Mouse (Mus musculus): ENCODE measurements at regions not wholly inside any gene's neighbourhood (a gene's known extent, or its start where the extent isn't known, plus 50 kb on each side); places are given as distances from the start of the nearest gene placed in this dataset.

GRCm38 (mm10) chr3:120761223-120761622 is 410.3 kb downstream of the Rwdd3 start:
- no peak for DNase-seq (ENCODE audit: low spot score in 2 of 2)

DNA sequence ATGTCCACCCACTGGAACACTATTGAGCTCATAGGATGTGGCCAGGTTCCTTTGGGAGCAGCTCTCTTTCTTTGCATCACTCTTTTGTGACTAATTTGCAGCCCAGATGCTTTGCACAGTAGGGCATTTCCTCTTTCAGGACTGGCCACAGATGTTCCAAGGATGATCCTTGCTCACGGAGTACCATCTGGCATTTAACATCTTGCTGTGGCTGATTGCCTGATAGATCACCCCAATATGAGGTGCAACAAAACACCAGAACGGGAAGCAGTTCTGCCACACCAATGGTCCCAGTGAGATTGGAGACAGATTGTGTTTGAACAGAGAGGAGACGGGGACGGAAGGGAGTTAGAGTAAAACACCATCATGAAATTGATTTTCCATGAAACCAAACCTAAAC is 423.0 kb downstream of the Rwdd3 start:
- DNase-seq (ENCODE audit: low spot score in 2 of 2): no peak

DNA sequence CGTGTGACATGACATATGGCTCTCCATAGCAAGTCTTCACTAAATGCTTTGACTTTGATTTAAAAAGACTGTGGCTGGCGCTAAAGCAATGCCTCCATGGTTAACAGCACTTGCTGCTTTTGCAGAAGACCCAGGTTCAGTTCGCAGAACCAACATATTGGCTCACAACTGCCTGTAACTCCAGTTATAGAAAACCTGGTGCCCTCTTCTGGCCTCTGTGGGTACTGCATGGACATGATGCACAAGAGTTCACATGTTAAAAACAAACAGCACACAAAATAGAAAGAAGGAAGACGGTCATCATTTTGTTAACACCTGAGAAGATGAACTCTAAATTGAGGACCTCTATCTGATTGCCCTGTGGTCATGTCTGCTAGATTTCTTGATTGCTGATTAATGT is 423.8 kb downstream of the Rwdd3 start:
- no peak for DNase-seq (ENCODE audit: low spot score in 2 of 2)

DNA sequence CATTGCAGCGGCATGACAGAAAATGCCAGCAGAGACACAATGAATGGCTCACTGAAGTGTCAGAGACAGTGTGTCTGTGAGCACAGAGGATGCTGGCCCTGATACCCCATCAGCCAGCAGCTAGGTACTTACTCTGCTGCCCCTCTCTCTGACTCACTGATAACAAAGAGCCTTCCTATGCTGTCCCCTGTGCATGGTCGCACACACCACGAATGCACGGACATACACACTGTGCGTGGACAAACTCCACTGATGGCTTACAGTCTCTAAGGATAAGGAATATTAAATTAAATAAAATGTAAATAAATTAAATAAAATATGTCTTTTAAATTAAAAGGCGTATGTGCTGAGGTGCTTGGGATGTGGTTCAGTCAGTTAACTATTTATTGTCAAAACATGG is 438.2 kb downstream of the Rwdd3 start:
- no peak for DNase-seq (ENCODE audit: low spot score in 2 of 2)

DNA sequence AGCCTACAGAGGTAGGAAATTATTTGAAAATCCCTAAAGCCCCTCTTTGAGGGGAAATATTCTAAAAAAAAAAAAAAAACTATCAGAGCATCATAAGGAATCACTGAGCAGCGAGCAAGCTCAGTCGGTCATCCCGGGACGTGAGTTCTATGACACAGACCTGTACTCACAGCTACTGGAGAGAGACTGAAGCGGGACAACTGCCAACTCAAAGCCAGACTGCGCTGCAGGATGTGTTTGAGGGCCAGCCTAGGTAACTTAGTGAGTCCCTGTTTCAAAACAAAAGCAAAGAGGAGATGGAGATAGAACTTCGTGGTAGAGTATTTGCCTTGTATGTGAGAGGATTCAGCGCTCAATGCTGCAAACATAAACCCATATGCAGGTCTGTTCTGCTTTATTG is 439.1 kb downstream of the Rwdd3 start:
- no peak for DNase-seq (ENCODE audit: low spot score in 2 of 2)

DNA sequence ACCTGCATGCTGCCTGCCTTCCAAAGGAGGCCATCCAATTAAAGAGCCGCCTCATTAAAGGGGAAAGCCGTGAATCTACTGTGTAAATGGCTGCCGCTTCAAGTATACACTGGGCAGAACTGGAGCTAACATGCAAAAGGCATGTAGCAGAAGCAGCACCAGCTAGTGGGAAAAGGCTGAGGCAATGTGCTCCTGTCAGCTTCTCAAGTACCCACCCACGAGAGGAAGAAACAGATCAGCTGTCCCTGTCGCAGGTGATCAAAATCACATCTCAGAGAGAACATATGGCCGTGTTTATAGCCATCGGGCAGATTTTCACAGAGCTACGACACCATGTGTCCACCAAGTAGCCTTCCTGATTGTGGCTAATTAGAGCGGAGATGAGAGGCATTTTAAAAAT is 440.2 kb downstream of the Rwdd3 start:
- peak in 1 of 2 experiments; percentile 21 for DNase-seq (ENCODE audit: low spot score in 2 of 2)

DNA sequence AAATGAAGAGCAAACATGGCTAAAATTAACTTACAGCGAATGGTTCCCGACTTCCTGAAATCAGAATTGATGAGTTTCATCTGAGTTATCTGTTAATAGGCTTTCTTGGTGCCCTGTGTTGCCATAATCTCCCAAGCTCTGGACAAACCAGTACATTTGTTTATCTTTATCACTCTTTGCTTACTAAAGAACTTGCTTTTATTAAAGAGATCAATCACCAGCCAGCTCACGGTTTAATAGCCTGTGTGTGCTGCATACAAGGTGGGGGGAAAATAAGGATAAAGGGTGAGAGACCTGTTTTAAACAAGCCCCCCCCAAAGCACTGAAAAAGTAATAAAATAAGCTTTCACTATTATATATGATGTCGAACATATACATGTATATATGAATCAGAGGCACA is 441.3 kb downstream of the Rwdd3 start:
- no peak for DNase-seq (ENCODE audit: low spot score in 2 of 2)

DNA sequence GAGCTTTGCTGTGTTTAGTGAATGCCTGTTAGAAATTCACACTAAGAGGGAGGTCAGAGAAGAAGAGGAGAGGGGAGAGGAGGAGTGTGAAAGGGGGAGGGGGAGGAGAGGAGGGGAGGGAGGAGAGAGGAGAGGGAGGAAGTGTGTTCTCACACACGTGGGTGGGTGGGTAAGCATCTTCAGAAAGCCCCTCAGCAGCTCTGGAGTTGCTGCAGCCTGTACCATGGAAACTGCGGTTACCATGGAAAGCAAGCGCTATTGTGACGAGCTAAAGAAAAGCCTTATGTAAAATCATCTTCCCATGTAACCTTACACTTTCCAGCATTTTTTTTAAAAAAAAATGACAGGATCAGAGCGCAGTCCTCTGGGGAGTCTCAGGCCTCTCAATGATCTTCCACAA is 441.8 kb downstream of the Rwdd3 start:
- peak; percentile 46 to 57 for DNase-seq (ENCODE audit: low spot score in 2 of 2)

GRCm38 (mm10) chr3:120685227-120685626 is 486.3 kb downstream of the Rwdd3 start:
- no peak for DNase-seq (ENCODE audit: low spot score in 2 of 2)

GRCm38 (mm10) chr3:120675906-120676305 is 495.6 kb downstream of the Rwdd3 start:
- no peak for DNase-seq (ENCODE audit: low spot score in 2 of 2)

GRCm38 (mm10) chr3:120668654-120669053 is 502.8 kb downstream of the Rwdd3 start:
- DNase-seq (ENCODE audit: low spot score in 2 of 2): no peak

GRCm38 (mm10) chr3:120662521-120662920 is 509.0 kb downstream of the Rwdd3 start:
- peak; percentile 9 to 24 for DNase-seq (ENCODE audit: low spot score in 2 of 2)

DNA sequence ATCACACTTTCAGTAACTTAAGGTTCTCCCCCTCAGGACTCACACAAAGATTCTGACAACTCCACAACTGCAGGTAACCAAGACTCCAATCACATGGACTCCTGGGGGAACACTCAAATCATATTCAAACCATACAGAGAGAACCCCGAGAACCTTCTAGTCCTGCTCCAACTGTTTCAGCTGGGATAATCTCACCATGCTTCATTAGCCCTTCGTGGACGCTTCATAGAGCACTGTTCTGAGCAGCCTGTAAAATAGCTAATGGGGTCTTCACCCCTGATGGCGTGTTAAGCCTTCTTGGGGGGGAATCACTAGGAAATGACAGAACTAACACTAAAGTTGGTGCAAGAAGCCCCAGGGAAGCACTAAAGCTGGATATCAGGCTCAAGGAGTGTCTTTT is 510.7 kb downstream of the Rwdd3 start:
- DNase-seq (ENCODE audit: low spot score in 2 of 2): no peak

DNA sequence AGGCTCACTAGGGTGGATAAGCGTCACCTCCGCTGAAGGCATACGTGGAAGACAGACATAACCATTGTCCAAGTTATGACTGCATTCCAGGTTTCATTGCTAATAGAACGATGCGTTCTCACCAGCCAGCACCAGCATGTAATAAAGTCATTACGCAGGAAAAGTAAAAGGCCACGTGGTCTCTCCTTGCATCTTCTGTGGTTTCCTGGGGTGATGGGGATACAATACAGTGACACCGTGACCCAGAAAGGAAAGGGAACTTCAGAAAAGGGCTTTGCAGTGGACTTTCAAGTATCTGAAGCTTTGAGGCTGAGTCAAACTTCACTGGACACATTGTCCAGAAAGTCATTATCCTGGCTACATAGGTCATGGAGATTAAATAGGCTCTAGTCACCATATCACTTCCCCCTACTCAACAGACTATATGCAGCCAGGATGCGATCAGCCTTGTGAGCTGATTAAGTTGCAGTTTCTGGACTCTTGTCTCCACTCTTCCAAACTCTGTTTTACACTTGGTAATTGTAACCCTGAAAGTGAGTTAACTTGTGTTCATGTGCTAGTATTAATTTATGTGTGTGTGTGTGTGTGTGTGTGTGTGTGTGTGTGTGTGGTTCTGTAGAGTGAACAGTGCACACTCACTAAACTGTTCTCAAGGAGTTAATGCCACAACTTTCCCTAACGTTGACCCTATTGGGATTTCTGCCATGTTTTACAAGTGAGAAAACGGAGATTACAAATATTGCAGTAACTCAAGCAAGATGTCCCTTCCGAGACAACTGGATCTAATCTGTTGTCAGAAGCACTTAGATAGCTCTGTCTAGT is 522.2 kb downstream of the Rwdd3 start:
- no peak for DNase-seq (ENCODE audit: low spot score in 2 of 2)

GRCm38 (mm10) chr3:120648391-120648790 is 523.1 kb downstream of the Rwdd3 start:
- no peak for DNase-seq (ENCODE audit: low spot score in 2 of 2)

DNA sequence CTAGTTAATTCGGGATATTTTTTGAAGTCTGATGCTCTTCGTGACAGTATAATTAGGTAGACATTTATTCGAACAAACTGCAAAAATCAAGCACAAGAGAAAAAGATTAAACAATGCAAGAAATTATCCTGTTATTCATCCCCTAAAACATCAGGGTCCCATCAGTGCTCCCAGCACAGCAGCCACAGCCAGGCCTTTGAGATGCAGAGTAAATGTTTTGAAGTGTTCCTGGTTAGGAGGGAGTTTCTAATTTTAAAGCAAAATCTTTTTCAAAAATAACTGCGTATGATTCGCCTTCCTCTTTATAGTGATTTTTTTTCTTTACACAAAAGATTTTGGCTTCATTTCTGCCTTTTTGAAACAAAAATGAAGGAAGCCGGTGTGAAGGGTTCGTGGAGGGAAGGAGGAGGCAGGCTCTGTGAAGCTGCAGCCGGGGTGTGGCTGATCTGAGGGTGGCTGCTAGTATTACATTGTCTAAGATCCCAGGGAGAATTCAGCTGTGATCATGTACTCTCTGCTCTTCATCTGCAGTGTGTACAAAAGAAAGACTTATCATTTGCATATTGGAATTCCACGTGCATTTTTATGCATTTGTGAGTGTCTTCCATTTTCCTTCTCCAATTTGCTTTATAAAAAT is 534.7 kb downstream of the Rwdd3 start:
- DNase-seq (ENCODE audit: low spot score in 2 of 2): no peak

DNA sequence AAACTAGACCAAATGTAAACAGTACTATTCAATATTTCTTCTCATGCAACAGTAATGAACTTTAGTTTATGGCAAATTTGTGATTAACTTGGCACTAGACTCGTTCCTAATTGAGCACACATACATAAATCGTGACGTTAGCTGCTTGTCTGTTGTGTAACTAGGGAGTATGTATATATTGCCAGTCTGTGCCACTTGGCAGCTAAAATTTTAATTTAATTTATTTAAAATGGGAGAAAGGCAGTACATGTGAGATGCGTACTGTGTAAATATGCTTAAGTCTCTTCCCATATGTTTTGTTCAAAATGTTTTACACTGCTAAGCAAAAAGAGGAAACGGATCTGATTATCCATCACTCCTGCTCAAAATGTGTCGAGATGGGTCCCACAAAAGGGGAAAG is 553.1 kb downstream of the Rwdd3 start:
- no peak for DNase-seq (ENCODE audit: low spot score in 2 of 2)

GRCm38 (mm10) chr3:120594226-120594625 is 577.3 kb downstream of the Rwdd3 start:
- DNase-seq (ENCODE audit: low spot score in 2 of 2): no peak

- no peak for DNase-seq (ENCODE audit: low spot score in 2 of 2)
Measured at GRCm38 (mm10) chr3:120591183-120591582, 580.3 kb downstream of the Rwdd3 start.

GRCm38 (mm10) chr3:120570806-120571425 is 600.6 kb downstream of the Rwdd3 start:
- DNase-seq (ENCODE audit: low spot score in 2 of 2): peak; percentile 42 to 44

- DNase-seq (ENCODE audit: low spot score in 2 of 2): peak in 1 of 2 experiments; percentile 5
Measured at GRCm38 (mm10) chr3:120541556-120542476, 629.7 kb downstream of the Rwdd3 start.

All from layer of hippocampus, adult 8-10 months (tissue).